Mouse (Mus musculus): Measurements from ENCODE around the gene Adgrf1. TPM values are rescaled to one million over a fixed set of nuclear protein-coding genes. Genes with fewer than 3 reads are reported as not detected.
"Not testable (repeated sequence)": the region's sequence is repeated elsewhere in the genome, so short reads cannot be mapped to it uniquely, and the experiment has no call there.

Gene Adgrf1
- polyA plus RNA-seq, 1 experiment = not detected

GRCm38 (mm10) chr17:43329761-43330183, 59.6 kb downstream of the Adgrf1 start:
- DNase-seq (ENCODE audit: low read depth) = no peak
- TF ChIP-seq CTCF (IDR thresholded peaks at IDR 0.05; ENCODE audit: borderline replicate concordance, extremely low read depth, insufficient read depth, insufficient read length) (no peak), POLR2A (IDR thresholded peaks at IDR 0.05; ENCODE audit: borderline replicate concordance, extremely low read depth, insufficient read depth, insufficient read length, poor library complexity, severe bottlenecking) (no peak)

DNA sequence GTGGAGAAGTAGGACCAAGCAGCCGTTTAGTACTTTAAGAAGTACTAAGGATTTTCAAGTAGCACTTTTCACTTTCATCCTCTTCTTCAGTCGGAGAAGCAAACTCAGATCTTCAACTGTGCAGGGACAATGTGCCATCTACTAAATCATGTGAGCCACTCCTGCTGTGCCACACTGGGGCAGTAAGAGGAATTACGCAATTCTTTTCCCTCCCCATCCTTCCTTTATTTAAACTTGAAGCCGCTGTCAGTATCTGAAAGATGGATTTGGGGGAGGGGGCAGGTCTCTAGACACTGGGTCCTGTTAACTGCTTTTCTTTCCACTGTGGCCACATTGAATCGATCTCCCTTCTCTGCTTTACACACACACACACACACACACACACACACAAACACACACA, 62.6 kb downstream of the Adgrf1 start:
- no peak for DNase-seq (ENCODE audit: low read depth)
- no peak for TF ChIP-seq CTCF (IDR thresholded peaks at IDR 0.05; ENCODE audit: borderline replicate concordance, extremely low read depth, insufficient read depth, insufficient read length)
- TF ChIP-seq POLR2A (IDR thresholded peaks at IDR 0.05; ENCODE audit: borderline replicate concordance, extremely low read depth, insufficient read depth, insufficient read length, poor library complexity, severe bottlenecking) = no peak

DNA sequence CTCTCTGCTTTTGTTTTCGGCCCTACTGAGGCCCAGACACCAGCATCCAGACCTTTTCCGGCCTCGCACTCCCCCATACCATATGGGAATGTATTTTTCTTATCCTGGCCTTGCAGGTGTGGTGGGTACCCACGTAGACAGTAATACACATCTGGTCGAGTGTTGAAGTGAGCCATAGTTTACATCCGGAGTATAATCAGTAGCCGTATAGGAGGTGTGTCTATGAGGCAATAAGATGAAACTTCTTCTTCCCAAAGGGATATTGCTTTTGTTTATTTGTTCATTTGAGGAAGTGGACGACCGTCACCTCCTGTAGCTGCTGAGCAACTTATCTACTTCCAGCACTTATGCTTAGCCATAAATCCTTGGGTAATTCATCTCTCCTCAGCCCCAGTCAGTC, 63.9 kb downstream of the Adgrf1 start:
- no peak for DNase-seq (ENCODE audit: low read depth)
- no peak for TF ChIP-seq CTCF (IDR thresholded peaks at IDR 0.05; ENCODE audit: borderline replicate concordance, extremely low read depth, insufficient read depth, insufficient read length)
- no peak for TF ChIP-seq POLR2A (IDR thresholded peaks at IDR 0.05; ENCODE audit: borderline replicate concordance, extremely low read depth, insufficient read depth, insufficient read length, poor library complexity, severe bottlenecking)

DNA sequence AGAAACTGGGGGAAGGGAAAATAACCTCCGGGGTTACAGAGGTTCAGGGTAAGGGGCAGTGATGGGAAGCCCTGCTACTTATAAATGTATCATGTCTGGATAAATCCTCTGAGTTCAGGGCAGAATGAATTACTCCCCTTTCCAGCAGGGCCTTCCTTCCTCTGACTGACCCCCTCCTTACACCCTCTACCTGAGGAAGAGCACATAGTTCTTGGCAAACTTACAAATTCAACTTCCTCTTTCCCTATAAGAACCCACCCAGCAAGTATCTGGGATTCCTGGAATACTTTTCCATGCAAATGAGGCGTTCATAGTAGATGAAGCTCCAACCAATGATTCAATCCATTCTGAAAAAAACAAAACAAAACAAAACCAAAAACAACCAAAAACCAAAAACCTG, 67.5 kb downstream of the Adgrf1 start:
- DNase-seq (ENCODE audit: low read depth) = no peak
- TF ChIP-seq CTCF (IDR thresholded peaks at IDR 0.05; ENCODE audit: borderline replicate concordance, extremely low read depth, insufficient read depth, insufficient read length) (no peak), POLR2A (IDR thresholded peaks at IDR 0.05; ENCODE audit: borderline replicate concordance, extremely low read depth, insufficient read depth, insufficient read length, poor library complexity, severe bottlenecking) (no peak)

DNA sequence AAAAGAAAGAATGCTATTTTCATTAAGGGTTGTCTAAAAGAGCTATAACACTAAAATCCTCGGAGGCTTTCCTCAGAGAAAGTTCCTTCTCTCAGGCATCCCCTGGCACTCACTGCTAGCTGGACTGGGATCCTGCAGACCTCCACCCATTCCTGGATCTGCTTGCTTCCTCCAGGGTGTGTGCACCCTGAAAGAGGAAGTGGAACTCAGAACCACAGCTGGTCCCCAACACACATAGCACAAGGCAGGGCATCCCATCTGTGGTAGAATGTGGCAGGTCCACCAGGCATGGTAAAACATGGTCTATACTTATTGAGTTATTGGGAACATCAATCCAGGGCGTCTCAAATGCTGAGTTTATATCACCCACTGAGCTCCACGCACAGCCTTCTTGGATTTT, 68.2 kb downstream of the Adgrf1 start:
- no peak for DNase-seq (ENCODE audit: low read depth)
- no peak for TF ChIP-seq CTCF (IDR thresholded peaks at IDR 0.05; ENCODE audit: borderline replicate concordance, extremely low read depth, insufficient read depth, insufficient read length)
- no peak for TF ChIP-seq POLR2A (IDR thresholded peaks at IDR 0.05; ENCODE audit: borderline replicate concordance, extremely low read depth, insufficient read depth, insufficient read length, poor library complexity, severe bottlenecking)

DNA sequence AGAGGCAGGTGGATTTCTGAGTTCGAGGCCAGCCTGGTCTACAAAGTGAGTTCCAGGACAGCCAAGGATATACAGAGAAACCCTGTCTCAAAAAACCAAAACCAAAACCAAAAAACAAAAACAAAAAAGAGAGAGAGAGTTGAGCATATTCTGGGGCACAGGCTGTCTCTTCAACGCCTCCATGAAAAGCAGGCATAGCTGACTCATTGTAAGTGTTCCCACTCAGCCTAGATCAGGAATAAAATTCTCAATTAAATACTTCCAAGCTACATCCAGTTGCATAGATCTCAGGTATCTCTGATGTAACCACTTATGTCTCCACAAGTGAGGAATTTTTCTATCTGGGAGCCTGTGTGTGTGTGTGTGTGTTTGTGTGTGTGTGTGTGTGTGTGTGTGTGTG, 76.4 kb downstream of the Adgrf1 start:
- DNase-seq (ENCODE audit: low read depth) = not testable (repeated sequence)

- peak; percentile 65 for DNase-seq (ENCODE audit: low read depth)
- TF ChIP-seq CTCF (IDR thresholded peaks at IDR 0.05; ENCODE audit: borderline replicate concordance, extremely low read depth, insufficient read depth, insufficient read length) (no peak), POLR2A (IDR thresholded peaks at IDR 0.05; ENCODE audit: borderline replicate concordance, extremely low read depth, insufficient read depth, insufficient read length, poor library complexity, severe bottlenecking) (no peak)
Measured at GRCm38 (mm10) chr17:43357902-43358539, 87.9 kb downstream of the Adgrf1 start.

DNA sequence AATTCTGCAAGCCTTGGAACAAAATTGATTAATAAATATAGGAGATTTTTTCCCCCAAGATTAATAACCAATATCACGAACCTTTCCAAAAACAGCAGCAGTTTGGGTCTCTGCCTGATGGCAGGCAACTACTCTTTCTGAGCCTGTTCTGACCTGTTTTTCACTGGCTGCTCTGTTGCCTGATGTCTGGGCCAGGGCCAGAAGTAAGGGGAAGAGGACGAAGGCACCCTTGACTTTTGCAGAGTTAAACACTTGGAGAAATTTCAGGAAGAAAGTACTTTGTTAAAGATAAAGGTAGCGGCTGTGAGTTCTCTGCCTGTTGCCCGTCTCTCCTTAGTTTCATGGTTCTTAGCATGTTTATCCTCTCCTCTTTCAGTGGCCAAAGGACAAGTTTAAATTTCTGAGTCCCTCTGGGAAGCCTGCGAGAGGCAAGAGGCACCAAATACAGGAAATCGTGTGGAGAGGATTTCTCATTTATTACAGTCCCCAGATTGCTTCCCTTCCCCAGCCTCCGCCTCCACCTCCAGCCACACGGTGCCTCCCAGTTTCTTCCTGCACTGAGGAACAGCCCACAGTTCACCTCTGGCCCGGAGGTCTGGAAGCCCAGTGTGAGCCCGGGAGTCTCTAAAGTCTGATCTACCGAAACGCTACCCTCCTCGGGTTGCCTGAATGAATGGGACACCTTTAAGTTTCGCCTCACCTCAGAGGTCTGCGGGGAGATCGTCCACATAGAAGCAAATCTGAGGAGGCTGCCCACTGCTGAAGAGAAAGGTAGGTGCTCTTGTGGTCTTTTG, 89.9 kb downstream of the Adgrf1 start, which contains the start of gene Adgrf5:
Gene Adgrf5 (plus strand): TSS at position 626 of the 794 bp plus-strand sequence.
- DNase-seq (ENCODE audit: low read depth) = no peak
- TF ChIP-seq CTCF (IDR thresholded peaks at IDR 0.05; ENCODE audit: borderline replicate concordance, extremely low read depth, insufficient read depth, insufficient read length) (no peak), POLR2A (IDR thresholded peaks at IDR 0.05; ENCODE audit: borderline replicate concordance, extremely low read depth, insufficient read depth, insufficient read length, poor library complexity, severe bottlenecking) (no peak)

DNA sequence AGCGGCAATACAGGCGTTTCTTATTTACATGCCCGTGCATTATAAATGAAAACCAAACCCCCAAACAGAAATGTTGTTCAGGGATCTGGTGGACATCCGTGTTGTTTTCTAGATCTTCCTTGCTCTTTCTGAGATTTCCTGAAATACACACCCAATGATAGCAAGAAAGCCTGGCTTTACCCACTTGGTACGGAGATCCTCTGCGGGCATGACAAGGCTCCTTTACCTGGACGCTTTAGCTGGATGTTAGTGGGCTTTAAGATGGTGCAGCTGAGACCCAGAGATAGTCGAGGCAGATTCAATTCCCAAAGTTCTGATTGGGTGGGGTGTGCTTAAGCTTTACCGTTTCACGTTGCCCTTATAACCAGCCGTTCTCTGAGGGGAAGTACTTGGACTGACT, 90.9 kb downstream of the Adgrf1 start:
- TF ChIP-seq CTCF (IDR thresholded peaks at IDR 0.05; ENCODE audit: borderline replicate concordance, extremely low read depth, insufficient read depth, insufficient read length) = no peak
- no peak for TF ChIP-seq POLR2A (IDR thresholded peaks at IDR 0.05; ENCODE audit: borderline replicate concordance, extremely low read depth, insufficient read depth, insufficient read length, poor library complexity, severe bottlenecking)
- DNase-seq (ENCODE audit: low read depth) = no peak

- peak; percentile 19 for DNase-seq (ENCODE audit: low read depth)
Measured at GRCm38 (mm10) chr17:43362362-43362761, 92.2 kb downstream of the Adgrf1 start.

GRCm38 (mm10) chr17:43362881-43363280, 92.8 kb downstream of the Adgrf1 start:
- no peak for DNase-seq (ENCODE audit: low read depth)

More at GRCm38 (mm10) chr17:43362362-43362761, 92.2 kb downstream of the Adgrf1 start:
- TF ChIP-seq CTCF (IDR thresholded peaks at IDR 0.05; ENCODE audit: borderline replicate concordance, extremely low read depth, insufficient read depth, insufficient read length) (no peak), POLR2A (IDR thresholded peaks at IDR 0.05; ENCODE audit: borderline replicate concordance, extremely low read depth, insufficient read depth, insufficient read length, poor library complexity, severe bottlenecking) (no peak)

GRCm38 (mm10) chr17:43363921-43364320, 93.8 kb downstream of the Adgrf1 start:
- TF ChIP-seq CTCF (IDR thresholded peaks at IDR 0.05; ENCODE audit: borderline replicate concordance, extremely low read depth, insufficient read depth, insufficient read length) (no peak), POLR2A (IDR thresholded peaks at IDR 0.05; ENCODE audit: borderline replicate concordance, extremely low read depth, insufficient read depth, insufficient read length, poor library complexity, severe bottlenecking) (no peak)
- DNase-seq (ENCODE audit: low read depth) = no peak

More at GRCm38 (mm10) chr17:43362881-43363280, 92.8 kb downstream of the Adgrf1 start:
- TF ChIP-seq POLR2A (IDR thresholded peaks at IDR 0.05; ENCODE audit: borderline replicate concordance, extremely low read depth, insufficient read depth, insufficient read length, poor library complexity, severe bottlenecking) (no peak), CTCF (IDR thresholded peaks at IDR 0.05; ENCODE audit: borderline replicate concordance, extremely low read depth, insufficient read depth, insufficient read length) (no peak)

Data from brain, embryonic 14.5 days (tissue).